Mouse (Mus musculus): Measurements from ENCODE around the gene Anapc7. TPM values are rescaled to one million over a fixed set of nuclear protein-coding genes. Genes with fewer than 3 reads are reported as not detected.
"Not testable (repeated sequence)": the region's sequence is repeated elsewhere in the genome, so short reads cannot be mapped to it uniquely, and the experiment has no call there.

Gene Anapc7
- polyA plus RNA-seq, 1 experiment from 2014 or later, result 38.5 TPM

- ATAC-seq (ENCODE audit: insufficient read depth, low FRiP score), result no peak
- H3K9ac ChIP-seq (ENCODE audit: low read length), result no peak overlapping the region
- H3K4me1 ChIP-seq (ENCODE audit: control insufficient read depth, insufficient read depth, low read length), result no peaks in the 10 kb centered on the region
- no peaks in the 10 kb centered on the region for H3K9me3 ChIP-seq (replicated peaks; ENCODE audit: control insufficient read depth, low read length)
- H3K27me3 ChIP-seq (ENCODE audit: control insufficient read depth, insufficient read depth, low read length), result no peaks in the 10 kb centered on the region
- H3K27ac ChIP-seq (ENCODE audit: low read length), result no peak overlapping the region
- H3K4me3 ChIP-seq (replicated peaks; ENCODE audit: low read length), result no peak overlapping the region
- H3K36me3 ChIP-seq (ENCODE audit: control insufficient read depth, insufficient read depth, low read length), result peaks cover 35% of the 10 kb centered on the region
- H3K4me2 ChIP-seq (ENCODE audit: low read depth, low read length), result no peak overlapping the region
- WGBS, result 58% methylated on average over 5 of the region's 5 CpGs
Observed at GRCm38 (mm10) chr5:122471658-122472057, 50.2 kb downstream of the Anapc7 start.

DNA sequence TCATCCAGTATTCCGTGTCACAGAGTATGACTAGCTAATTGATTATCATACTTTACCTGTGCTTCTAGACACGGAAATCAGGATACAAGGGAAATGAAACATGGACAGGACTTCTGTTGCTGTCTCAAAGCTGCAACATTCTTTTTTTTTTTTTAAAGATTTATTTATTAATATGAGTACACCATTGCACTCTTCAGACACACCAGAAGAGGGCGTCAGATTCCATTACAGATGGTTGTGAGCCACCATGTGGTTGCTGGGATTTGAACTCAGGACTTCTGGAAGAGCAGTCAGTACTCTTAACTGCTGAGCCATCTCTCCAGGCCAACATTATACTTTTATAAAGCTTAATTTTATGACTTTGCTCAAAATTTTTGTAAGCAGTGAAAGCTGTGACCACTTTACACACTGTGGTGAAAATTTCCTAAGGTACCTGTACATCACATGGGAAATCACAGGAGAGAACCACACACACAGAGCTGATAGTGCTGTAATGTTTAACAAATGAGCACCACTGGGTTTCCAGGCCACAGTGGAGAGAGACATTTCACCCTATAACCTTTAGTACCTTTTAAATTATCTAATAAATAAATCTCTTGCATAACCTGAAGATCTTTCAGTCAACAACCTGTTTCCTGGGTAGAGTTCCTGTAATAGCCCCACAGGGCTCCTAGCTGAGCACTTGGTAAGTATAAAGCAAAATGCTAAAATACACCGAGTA is 53.3 kb downstream of the Anapc7 start:
- peaks cover 11% of the 10 kb centered on the region; the same call in 1 of the 2 replicates for H3K36me3 ChIP-seq (ENCODE audit: control insufficient read depth, insufficient read depth, low read length)
- ATAC-seq (ENCODE audit: insufficient read depth, low FRiP score), result no peak
- H3K4me2 ChIP-seq (ENCODE audit: low read depth, low read length), result no peak overlapping the region
- WGBS, result 87% methylated on average over 4 of the region's 4 CpGs
- no peak overlapping the region for H3K9ac ChIP-seq (ENCODE audit: low read length)
- no peaks in the 10 kb centered on the region for H3K9me3 ChIP-seq (replicated peaks; ENCODE audit: control insufficient read depth, low read length)
- H3K27ac ChIP-seq (ENCODE audit: low read length), result no peak overlapping the region
- H3K4me1 ChIP-seq (ENCODE audit: control insufficient read depth, insufficient read depth, low read length), result no peaks in the 10 kb centered on the region
- H3K4me3 ChIP-seq (replicated peaks; ENCODE audit: low read length), result no peak overlapping the region
- no peaks in the 10 kb centered on the region for H3K27me3 ChIP-seq (ENCODE audit: control insufficient read depth, insufficient read depth, low read length)

GRCm38 (mm10) chr5:122476078-122476477 is 54.6 kb downstream of the Anapc7 start:
- Histone ChIP-seq H3K36me3 (ENCODE audit: control insufficient read depth, insufficient read depth, low read length) (peaks cover 6% of the 10 kb centered on the region), H3K9me3 (replicated peaks; ENCODE audit: control insufficient read depth, low read length) (no peaks in the 10 kb centered on the region), H3K9ac (ENCODE audit: low read length) (no peak overlapping the region), H3K4me3 (replicated peaks; ENCODE audit: low read length) (no peak overlapping the region), H3K4me2 (ENCODE audit: low read depth, low read length) (no peak overlapping the region), H3K27ac (ENCODE audit: low read length) (no peak overlapping the region), H3K27me3 (ENCODE audit: control insufficient read depth, insufficient read depth, low read length) (no peaks in the 10 kb centered on the region), H3K4me1 (ENCODE audit: control insufficient read depth, insufficient read depth, low read length) (no peaks in the 10 kb centered on the region)
- no peak for ATAC-seq (ENCODE audit: insufficient read depth, low FRiP score)
- WGBS, result 54% methylated on average over 3 of the region's 3 CpGs

DNA sequence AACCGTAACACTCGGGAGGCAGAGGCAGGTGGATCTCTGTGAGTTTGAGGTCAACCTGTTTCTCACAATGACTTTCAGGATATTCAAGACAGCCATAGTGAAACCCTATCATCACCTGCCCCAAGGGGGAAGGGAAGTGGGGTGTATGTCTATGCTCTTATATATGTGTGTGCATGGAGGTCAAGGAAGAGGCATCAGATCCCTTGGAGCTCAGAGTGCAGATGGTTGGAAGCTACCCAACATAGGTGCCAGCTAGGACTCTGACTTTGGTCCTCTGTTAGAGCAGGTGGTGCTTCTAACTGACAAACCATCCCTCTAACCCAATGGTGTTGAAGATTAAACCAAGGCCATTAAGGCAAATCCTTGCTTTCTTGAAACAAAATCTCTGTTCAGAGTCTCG is 56.0 kb downstream of the Anapc7 start:
- no peaks in the 10 kb centered on the region for H3K4me1 ChIP-seq (ENCODE audit: control insufficient read depth, insufficient read depth, low read length)
- H3K36me3 ChIP-seq (ENCODE audit: control insufficient read depth, insufficient read depth, low read length), result peaks cover 11% of the 10 kb centered on the region
- H3K27ac ChIP-seq (ENCODE audit: low read length), result no peak overlapping the region
- H3K4me3 ChIP-seq (replicated peaks; ENCODE audit: low read length), result no peak overlapping the region
- 91% methylated on average over 3 of the region's 3 CpGs for WGBS
- ATAC-seq (ENCODE audit: insufficient read depth, low FRiP score), result no peak
- H3K27me3 ChIP-seq (ENCODE audit: control insufficient read depth, insufficient read depth, low read length), result no peaks in the 10 kb centered on the region
- H3K4me2 ChIP-seq (ENCODE audit: low read depth, low read length), result no peak overlapping the region
- no peak overlapping the region for H3K9ac ChIP-seq (ENCODE audit: low read length)
- H3K9me3 ChIP-seq (replicated peaks; ENCODE audit: control insufficient read depth, low read length), result no peaks in the 10 kb centered on the region

- 54% methylated on average over 2 of the region's 2 CpGs for WGBS
- ATAC-seq (ENCODE audit: insufficient read depth, low FRiP score), result no peak
Observed at GRCm38 (mm10) chr5:122479131-122479530, 57.6 kb downstream of the Anapc7 start.

DNA sequence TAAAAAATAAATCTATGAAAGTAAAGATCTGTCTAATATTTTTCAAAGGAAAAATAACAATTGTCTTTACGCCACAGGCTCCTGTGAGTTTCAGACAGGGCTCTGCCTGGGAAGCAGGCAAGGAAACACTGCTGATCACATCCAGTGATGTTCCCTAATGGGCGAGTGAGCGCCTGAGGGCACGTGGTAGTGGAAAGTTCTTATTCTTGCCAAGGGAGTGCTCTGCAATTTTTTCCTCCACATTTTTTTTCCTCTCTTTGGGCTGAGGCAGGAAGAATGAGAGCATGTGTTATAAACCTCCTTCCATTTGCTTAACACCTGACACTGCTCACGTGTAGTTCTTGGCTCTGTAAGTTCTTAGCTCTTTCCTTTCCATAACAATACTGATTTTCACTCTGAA is 60.4 kb downstream of the Anapc7 start:
- 71% methylated on average over 5 of the region's 5 CpGs for WGBS
- no peak overlapping the region for H3K4me2 ChIP-seq (ENCODE audit: low read depth, low read length)

More at GRCm38 (mm10) chr5:122479131-122479530, 57.6 kb downstream of the Anapc7 start:
- Histone ChIP-seq H3K9me3 (replicated peaks; ENCODE audit: control insufficient read depth, low read length) (no peaks in the 10 kb centered on the region), H3K9ac (ENCODE audit: low read length) (no peak overlapping the region), H3K4me2 (ENCODE audit: low read depth, low read length) (no peak overlapping the region), H3K27me3 (ENCODE audit: control insufficient read depth, insufficient read depth, low read length) (no peaks in the 10 kb centered on the region), H3K27ac (ENCODE audit: low read length) (no peak overlapping the region), H3K4me1 (ENCODE audit: control insufficient read depth, insufficient read depth, low read length) (no peaks in the 10 kb centered on the region), H3K36me3 (ENCODE audit: control insufficient read depth, insufficient read depth, low read length) (peaks cover 15% of the 10 kb centered on the region; the same call in 1 of the 2 replicates), H3K4me3 (replicated peaks; ENCODE audit: low read length) (no peak overlapping the region)

GRCm38 (mm10) chr5:122482733-122483391 is 61.4 kb downstream of the Anapc7 start:
- H3K4me2 ChIP-seq (ENCODE audit: low read depth, low read length), result no peak overlapping the region
- H3K27ac ChIP-seq (ENCODE audit: low read length), result no peak overlapping the region
- H3K27me3 ChIP-seq (ENCODE audit: control insufficient read depth, insufficient read depth, low read length), result no peaks in the 10 kb centered on the region
- no peak overlapping the region for H3K4me3 ChIP-seq (replicated peaks; ENCODE audit: low read length)
- ATAC-seq (ENCODE audit: insufficient read depth, low FRiP score), result no peak
- no peaks in the 10 kb centered on the region for H3K4me1 ChIP-seq (ENCODE audit: control insufficient read depth, insufficient read depth, low read length)
- H3K36me3 ChIP-seq (ENCODE audit: control insufficient read depth, insufficient read depth, low read length), result peaks cover 33% of the 10 kb centered on the region
- H3K9me3 ChIP-seq (replicated peaks; ENCODE audit: control insufficient read depth, low read length), result no peaks in the 10 kb centered on the region
- WGBS, result 75% methylated on average over 6 of the region's 6 CpGs
- H3K9ac ChIP-seq (ENCODE audit: low read length), result no peak overlapping the region

More for the DNA sequence above, 60.4 kb downstream of the Anapc7 start:
- Histone ChIP-seq H3K27ac (ENCODE audit: low read length) (no peak overlapping the region), H3K9me3 (replicated peaks; ENCODE audit: control insufficient read depth, low read length) (no peaks in the 10 kb centered on the region), H3K4me3 (replicated peaks; ENCODE audit: low read length) (no peak overlapping the region), H3K9ac (ENCODE audit: low read length) (no peak overlapping the region), H3K4me1 (ENCODE audit: control insufficient read depth, insufficient read depth, low read length) (no peaks in the 10 kb centered on the region), H3K36me3 (ENCODE audit: control insufficient read depth, insufficient read depth, low read length) (peaks cover 28% of the 10 kb centered on the region; the same call in 1 of the 2 replicates), H3K27me3 (ENCODE audit: control insufficient read depth, insufficient read depth, low read length) (no peaks in the 10 kb centered on the region)
- no peak for ATAC-seq (ENCODE audit: insufficient read depth, low FRiP score)

- not testable (repeated sequence) for ATAC-seq (ENCODE audit: insufficient read depth, low FRiP score)
- peaks cover 49% of the 10 kb centered on the region for H3K36me3 ChIP-seq (ENCODE audit: control insufficient read depth, insufficient read depth, low read length)
Observed at GRCm38 (mm10) chr5:122486243-122486642, 64.8 kb downstream of the Anapc7 start.

GRCm38 (mm10) chr5:122487825-122488224 is 66.3 kb downstream of the Anapc7 start:
- 90% methylated on average over 6 of the region's 6 CpGs for WGBS
- Histone ChIP-seq H3K9me3 (replicated peaks; ENCODE audit: control insufficient read depth, low read length) (no peaks in the 10 kb centered on the region), H3K4me2 (ENCODE audit: low read depth, low read length) (no peak overlapping the region), H3K4me3 (replicated peaks; ENCODE audit: low read length) (no peak overlapping the region), H3K4me1 (ENCODE audit: control insufficient read depth, insufficient read depth, low read length) (no peaks in the 10 kb centered on the region), H3K9ac (ENCODE audit: low read length) (no peak overlapping the region), H3K27me3 (ENCODE audit: control insufficient read depth, insufficient read depth, low read length) (no peaks in the 10 kb centered on the region), H3K27ac (ENCODE audit: low read length) (no peak overlapping the region), H3K36me3 (ENCODE audit: control insufficient read depth, insufficient read depth, low read length) (peaks cover 46% of the 10 kb centered on the region)
- no peak for ATAC-seq (ENCODE audit: insufficient read depth, low FRiP score)

More at GRCm38 (mm10) chr5:122486243-122486642, 64.8 kb downstream of the Anapc7 start:
- not testable (repeated sequence) for H3K4me3 ChIP-seq (replicated peaks; ENCODE audit: low read length); H3K4me1 ChIP-seq (ENCODE audit: control insufficient read depth, insufficient read depth, low read length); H3K27ac ChIP-seq (ENCODE audit: low read length); H3K4me2 ChIP-seq (ENCODE audit: low read depth, low read length); H3K9ac ChIP-seq (ENCODE audit: low read length); H3K27me3 ChIP-seq (ENCODE audit: control insufficient read depth, insufficient read depth, low read length); H3K9me3 ChIP-seq (replicated peaks; ENCODE audit: control insufficient read depth, low read length)
- WGBS, result 79% methylated on average over 5 of the region's 5 CpGs
